Mouse (Mus musculus) liver, adult 2 months (tissue): Measurements from ENCODE around the gene Lasp1. TPM values are rescaled to one million over a fixed set of nuclear protein-coding genes. Genes with fewer than 3 reads are reported as not detected.

Experiments
- DNase-seq: peaks from one replicate; pipeline ENCODE4 v3.0.0-alpha.2; 2011; ENCODE audit warnings: low read depth, low spot score; ENCODE audit errors: extremely low read depth
- H3K27ac ChIP-seq: fragments of 200-500 bp; replicated peaks from 2 replicates; pipeline ENCODE4 v1.5.1; 2012; ENCODE audit warnings: low read depth, mild to moderate bottlenecking, control low read depth, inconsistent platforms, low read length; ENCODE audit not compliant: insufficient read depth
- H3K27me3 ChIP-seq: fragments of 200-500 bp; 2 replicates; pipeline ENCODE4 v1.6.1; 2012; ENCODE audit warnings: mild to moderate bottlenecking, moderate library complexity, low read length, inconsistent platforms; ENCODE audit not compliant: control insufficient read depth, insufficient read depth
- H3K36me3 ChIP-seq: fragments of 200-500 bp; 2 replicates; pipeline ENCODE4 v1.6.1; 2012; ENCODE audit warnings: low read length, inconsistent platforms; ENCODE audit not compliant: control insufficient read depth, insufficient read depth
- H3K4me1 ChIP-seq: fragments of 200-500 bp; 2 replicates; pipeline ENCODE4 v1.6.1; 2011; ENCODE audit warnings: low read length; ENCODE audit not compliant: control insufficient read depth, insufficient read depth
- H3K4me3 ChIP-seq: fragments of 200-500 bp; 2 replicates; pipeline ENCODE4 v1.5.1; 2011; ENCODE audit warnings: low read depth, mild to moderate bottlenecking, control low read depth, low read length, moderate library complexity; ENCODE audit not compliant: insufficient read depth
- H3K79me2 ChIP-seq: fragments of 200-500 bp; 2 replicates; pipeline ENCODE4 v1.6.1; 2012; ENCODE audit warnings: inconsistent platforms, mild to moderate bottlenecking, low read length, moderate library complexity; ENCODE audit not compliant: control insufficient read depth, insufficient read depth
- H3K9ac ChIP-seq: fragments of 200-500 bp; 2 replicates; pipeline ENCODE4 v1.6.1; 2012; ENCODE audit warnings: low read depth, mild to moderate bottlenecking, control low read depth, inconsistent platforms, low read length
- CTCF ChIP-seq: fragments of 200-500 bp; IDR thresholded peaks from 2 replicates; pipeline ENCODE4 v1.5.1; 2011; ENCODE audit warnings: low read depth, low read length, control low read depth
- POLR2A ChIP-seq: fragments of 200-500 bp; IDR thresholded peaks from 2 replicates; pipeline ENCODE4 v1.6.1; 2011; ENCODE audit warnings: low read length, control low read depth; ENCODE audit not compliant: insufficient read depth; ENCODE audit errors: extremely low read depth
- WGBS: fragments of 180-500 bp; shearing (Covaris S2); methylation state at CpG from one replicate; pipeline ENCODE4 v1.1.7; 2018; 5-methylcytosine and 5-hydroxymethylcytosine counted together
- polyA plus RNA-seq: library from polyadenylated mRNA; depleted of rRNA; stranded (reverse); fragments of >200 nt; gene quantifications from 2 replicates; pipeline ENCODE4 v1.2.3, GENCODE M21; 2012
- total RNA-seq: library from RNA; depleted of rRNA; stranded (reverse); fragments of >200 nt; gene quantifications from 2 replicates; pipeline ENCODE4 v1.2.3, GENCODE M21; 2014

The Lasp1 gene
- total and polyA plus RNA-seq, 2 experiments: 23.3 to 80.5 TPM

DNA sequence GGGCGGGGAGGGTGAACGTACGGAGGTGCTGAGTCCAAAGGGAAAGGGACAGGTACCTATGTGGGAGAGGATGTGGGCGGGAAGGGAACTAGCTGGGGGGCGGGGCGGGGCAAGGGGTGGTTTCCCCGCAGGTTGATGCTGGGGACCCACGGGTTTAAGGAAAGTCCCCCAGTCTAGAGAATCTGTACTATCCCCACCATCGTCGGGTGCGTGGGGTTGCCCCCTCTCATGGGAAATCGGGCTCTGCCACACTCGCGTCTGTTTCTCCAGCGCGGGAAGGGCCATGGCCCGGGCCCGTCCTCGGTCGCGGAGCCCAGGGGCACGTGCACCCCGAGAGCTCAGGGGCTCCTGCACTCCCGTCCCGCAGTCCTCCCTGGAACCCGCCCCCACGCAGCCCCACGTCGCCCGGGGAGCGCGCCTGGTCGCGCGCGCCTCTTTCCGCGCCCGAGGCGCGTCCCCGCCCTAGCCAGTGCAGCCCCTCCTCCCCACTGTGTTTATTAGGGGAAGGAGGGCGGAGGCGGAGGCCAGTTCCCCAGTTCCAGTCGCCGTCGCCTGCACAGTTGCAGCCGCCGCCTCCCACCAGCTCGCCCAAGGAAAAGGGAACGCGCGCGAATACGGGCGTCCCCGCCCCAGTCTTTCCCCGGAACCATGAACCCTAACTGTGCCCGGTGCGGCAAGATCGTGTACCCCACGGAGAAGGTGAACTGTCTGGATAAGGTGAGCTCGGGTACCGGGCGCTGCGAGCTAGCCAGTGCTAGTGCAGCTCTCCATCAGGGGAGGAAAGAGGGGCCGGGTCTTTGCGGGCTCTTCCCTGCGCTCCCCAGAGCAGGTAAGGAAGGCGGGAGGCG, 570 bp downstream of the Lasp1 start:
- TF ChIP-seq POLR2A: peak; percentile 92
- no peak for TF ChIP-seq CTCF
- peaks cover 23% of the 10 kb centered on the region for H3K4me1 ChIP-seq
- H3K27me3 ChIP-seq: no peaks in the 10 kb centered on the region
- peak; percentile 62 for DNase-seq
- H3K36me3 ChIP-seq: no peaks in the 10 kb centered on the region
- WGBS: under 1% methylated on average over 69 of the region's 71 CpGs
- peak overlapping the region; percentile 97 for H3K27ac ChIP-seq
- peak overlapping the region; percentile 91 for H3K9ac ChIP-seq
- peaks cover 6% of the 10 kb centered on the region; the same call in 1 of the 2 replicates for H3K79me2 ChIP-seq
- peak overlapping the region; percentile 97 for H3K4me3 ChIP-seq

DNA sequence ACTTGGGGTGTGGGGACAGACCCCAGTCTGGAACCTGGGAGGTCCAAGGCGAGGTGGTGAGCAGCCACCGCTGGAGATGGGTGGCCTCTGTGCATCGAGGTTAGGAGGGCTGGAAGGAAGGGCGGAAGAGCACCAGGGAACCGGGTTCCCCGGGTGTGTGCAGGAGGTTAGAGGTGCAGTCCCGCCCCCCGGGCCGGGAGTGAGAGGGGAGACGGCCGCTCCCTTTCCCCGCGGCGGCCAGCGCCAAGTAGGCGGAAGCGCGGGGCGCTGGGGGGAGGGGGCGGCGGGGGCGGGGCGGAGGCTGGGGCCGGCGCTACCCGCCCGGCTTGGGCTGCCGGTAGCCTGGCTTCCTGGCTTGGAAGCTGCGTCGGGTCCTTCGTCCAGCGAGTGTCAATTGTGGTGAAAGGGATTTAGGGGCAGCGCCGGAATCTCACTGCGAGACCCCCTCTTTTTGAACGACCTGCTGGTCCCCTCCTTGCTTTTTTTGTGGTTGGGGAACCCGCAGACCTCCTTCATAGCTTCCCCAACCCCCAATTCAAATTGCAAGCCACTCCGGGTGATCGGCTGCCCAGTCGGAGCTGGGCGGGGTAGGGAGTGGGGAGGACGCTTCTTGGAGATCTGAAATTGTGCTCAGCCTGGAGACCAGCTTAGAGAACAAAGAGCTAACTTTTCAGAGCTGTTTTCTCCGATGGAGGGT, 1.3 kb downstream of the Lasp1 start:
- peak overlapping the region; percentile 97 for H3K4me3 ChIP-seq
- peak overlapping the region; percentile 97 for H3K27ac ChIP-seq
- TF ChIP-seq POLR2A (0 out of 2 replicates have a peak, but pooled peaks have one; percentile 34), CTCF (no peak)
- H3K79me2 ChIP-seq: peaks cover 13% of the 10 kb centered on the region; the same call in 1 of the 2 replicates
- peak overlapping the region; percentile 91 for H3K9ac ChIP-seq
- peaks cover 28% of the 10 kb centered on the region for H3K4me1 ChIP-seq
- WGBS: under 1% methylated on average over 34 of the region's 43 CpGs
- no peaks in the 10 kb centered on the region for H3K27me3 ChIP-seq
- DNase-seq: peak; percentile 63
- H3K36me3 ChIP-seq: no peaks in the 10 kb centered on the region

DNA sequence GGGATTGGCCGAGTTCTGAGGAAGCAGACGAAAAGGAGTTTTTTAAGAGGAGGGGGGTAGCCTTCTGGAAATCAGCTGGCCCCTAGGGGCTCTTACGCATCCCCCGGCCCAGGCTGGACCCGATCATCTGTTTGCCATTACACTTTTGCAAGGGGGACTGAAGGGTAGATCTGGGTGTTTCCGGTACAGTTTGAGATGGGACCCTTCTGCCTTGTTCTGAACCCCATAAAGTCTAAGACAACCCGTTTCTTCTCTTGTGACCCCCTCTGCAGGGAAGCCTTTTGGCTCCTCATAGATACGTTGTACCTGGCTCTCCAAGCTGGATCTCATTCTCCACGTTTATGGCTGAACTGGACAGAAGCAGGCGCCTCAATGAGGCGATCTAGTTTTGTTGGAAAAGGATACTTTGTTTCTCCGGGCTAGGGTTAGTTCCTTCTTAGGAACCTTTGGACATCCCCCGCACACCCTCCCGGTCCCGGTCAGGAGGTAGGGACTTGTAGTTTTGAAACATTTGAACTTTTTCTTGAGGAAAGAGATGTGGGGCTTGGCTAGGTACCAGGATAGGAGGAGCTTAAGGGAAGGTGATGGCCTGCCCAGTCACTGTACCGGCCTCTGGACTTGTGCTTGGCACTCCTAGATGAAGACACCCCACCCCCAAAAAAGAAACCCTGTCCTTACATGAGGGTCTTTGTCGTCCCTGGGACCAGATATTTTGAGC, 2.0 kb downstream of the Lasp1 start:
- TF ChIP-seq POLR2A (no peak), CTCF (no peak)
- Histone ChIP-seq H3K27me3 (no peaks in the 10 kb centered on the region), H3K9ac (peak overlapping the region; percentile 91), H3K4me3 (peak overlapping the region; percentile 97), H3K36me3 (no peaks in the 10 kb centered on the region), H3K4me1 (peaks cover 33% of the 10 kb centered on the region), H3K79me2 (peaks cover 13% of the 10 kb centered on the region; the same call in 1 of the 2 replicates), H3K27ac (peak overlapping the region; percentile 97)
- peak; percentile 84 for DNase-seq
- WGBS: under 1% methylated on average over 17 of the region's 17 CpGs

DNA sequence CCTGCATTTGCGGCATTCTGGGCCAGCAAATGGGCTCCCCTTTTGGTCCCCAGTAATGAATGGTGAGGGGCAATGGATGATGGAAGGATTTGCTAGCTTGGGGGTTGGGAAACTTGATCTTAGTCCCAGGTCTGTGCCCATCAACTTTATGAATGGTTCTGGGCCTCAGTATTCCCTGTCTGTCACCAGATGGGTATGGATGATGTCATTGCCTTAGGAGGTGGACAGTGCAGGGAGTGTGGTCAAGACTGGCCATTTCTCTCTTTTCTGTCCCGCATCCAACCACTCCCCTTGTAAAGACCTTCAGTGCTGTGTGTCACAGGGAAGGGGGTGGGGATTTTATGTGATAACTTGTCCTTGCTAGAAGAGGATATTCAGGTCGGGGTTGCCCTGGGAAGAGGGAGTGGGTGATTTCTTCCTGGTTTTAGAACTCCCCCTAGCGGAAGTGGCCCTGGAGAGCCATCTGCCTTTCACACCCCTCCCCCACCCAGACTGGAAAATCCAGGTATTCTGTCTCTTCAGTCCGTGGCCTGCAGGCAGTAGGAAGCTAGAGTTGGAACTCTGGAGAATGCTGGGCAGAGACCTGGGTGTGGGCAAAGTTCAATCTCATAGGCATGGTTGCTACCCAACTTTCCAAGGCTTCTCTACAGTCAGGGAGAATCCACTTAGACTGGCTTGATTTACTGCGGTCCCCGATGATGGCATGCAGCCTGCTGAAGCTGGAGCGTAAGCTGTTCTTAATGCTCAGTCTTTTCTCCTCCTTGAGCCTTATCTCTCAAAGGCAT, 2.8 kb downstream of the Lasp1 start:
- Histone ChIP-seq H3K4me1 (peaks cover 37% of the 10 kb centered on the region), H3K36me3 (no peaks in the 10 kb centered on the region), H3K79me2 (peaks cover 20% of the 10 kb centered on the region; the same call in 1 of the 2 replicates), H3K4me3 (peak overlapping the region; percentile 1; the same call in 1 of the 2 replicates), H3K27me3 (no peaks in the 10 kb centered on the region), H3K9ac (no peak overlapping the region; the same call in 1 of the 2 replicates), H3K27ac (peak overlapping the region; percentile 97)
- peak; percentile 85 for DNase-seq
- WGBS: 13% methylated on average over 8 of the region's 8 CpGs
- no peak for TF ChIP-seq POLR2A
- TF ChIP-seq CTCF: peak; percentile 65

DNA sequence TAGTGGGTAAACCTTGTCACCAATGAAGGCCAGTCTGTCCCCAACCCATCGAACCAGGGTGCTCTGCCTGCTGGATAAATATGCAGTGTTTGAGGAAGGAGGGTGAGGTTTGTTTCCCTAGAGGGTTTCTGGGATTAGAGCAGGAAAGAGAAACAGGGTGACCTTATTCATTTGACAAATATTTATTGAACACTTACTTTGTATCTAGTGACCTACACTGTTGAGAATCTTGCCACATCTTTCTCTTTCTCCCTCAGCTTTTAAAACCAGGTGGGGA, 3.3 kb downstream of the Lasp1 start:
- Histone ChIP-seq H3K27ac (peak overlapping the region; percentile 97), H3K79me2 (peaks cover 20% of the 10 kb centered on the region; the same call in 1 of the 2 replicates), H3K27me3 (no peaks in the 10 kb centered on the region), H3K4me3 (no peak overlapping the region), H3K9ac (no peak overlapping the region), H3K36me3 (peaks cover 2% of the 10 kb centered on the region; the same call in 1 of the 2 replicates), H3K4me1 (peaks cover 37% of the 10 kb centered on the region)
- no peak for TF ChIP-seq CTCF
- TF ChIP-seq POLR2A: no peak
- 3% methylated on average over 1 of the region's 1 CpGs for WGBS
- peak; percentile 78 for DNase-seq
